ENCODE assay signal across 8 mouse cellular contexts in the genomic region with DNA sequence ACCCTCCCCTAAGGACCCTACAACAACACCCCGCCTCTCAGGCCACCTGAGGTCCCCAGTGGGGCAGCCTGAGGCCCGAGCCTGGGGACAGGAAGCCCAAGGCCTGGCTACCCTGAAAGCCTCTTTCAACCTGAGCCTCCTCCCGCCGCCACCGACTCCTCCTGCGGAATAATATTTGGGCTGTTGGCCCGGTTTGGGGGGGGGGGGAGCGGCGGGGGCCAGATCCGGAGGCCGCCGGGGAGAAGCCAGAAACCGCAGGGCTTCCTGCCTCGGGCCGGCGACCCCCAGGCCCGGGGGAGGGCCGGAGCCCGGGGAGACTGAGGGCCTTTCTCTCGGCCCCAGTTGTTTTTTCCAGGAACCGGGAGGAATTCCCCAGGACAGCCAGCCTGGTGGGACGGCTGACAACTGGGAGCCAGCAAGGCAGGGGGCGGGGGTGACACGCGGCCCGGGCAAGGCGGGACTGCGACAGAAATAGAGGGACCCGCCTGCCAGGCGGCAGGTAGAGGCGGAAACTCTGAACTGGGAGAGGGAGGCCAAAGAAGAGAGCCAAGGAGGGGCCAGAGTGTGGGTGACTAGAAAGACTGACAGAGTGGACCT. TPM values are rescaled to one million over a fixed set of nuclear protein-coding genes. Genes with fewer than 3 reads are reported as not detected.
A peak's percentile ranks its signal among the peaks of the same experiment; 100 is the strongest.
DNase-seq lines count a peak whose midpoint lies in the region; ATAC-seq and TF ChIP-seq lines count a peak whose summit lies in the region.
"Had no signal": no experiment of that assay in that cellular context is flagged by ENCODE, and none has a peak within 500 bp of the region (broad histone marks: within the 10 kb centered on the region; RNA-seq: fewer than 3 reads in every experiment).

No protein-coding gene starts in this region.

- H3K4me2 ChIP-seq in kidney, postnatal 0 days (ENCODE audit: low read length) = peak overlapping the region; percentile 66

- no peak for TF ChIP-seq EP300 in heart, adult 2 months (IDR thresholded peaks at IDR 0.05; ENCODE audit: insufficient read depth, low read depth, low read length)

- peak overlapping the region; percentile 70 for H3K9ac ChIP-seq in heart, adult 2 months (ENCODE audit: low read depth, low read length)
- peak overlapping the region; percentile 75 for H3K9ac ChIP-seq in kidney, postnatal 0 days (ENCODE audit: low read depth, low read length)

- TF ChIP-seq CTCF in E14TG2a.4 (conservative IDR thresholded peaks at IDR 0.05; ENCODE audit: low read length) = no peak
- no peak for TF ChIP-seq CTCF in G1E (IDR thresholded peaks at IDR 0.05; ENCODE audit: low read depth, low read length)
- no peak for TF ChIP-seq CTCF in heart, adult 2 months (IDR thresholded peaks at IDR 0.05)
- no peak for TF ChIP-seq CTCF in kidney, postnatal 0 days (IDR thresholded peaks at IDR 0.05; ENCODE audit: low read depth)

- peak overlapping the region; percentile 69 for H3K4me3 ChIP-seq in E14TG2a.4 (replicated peaks; ENCODE audit: low read length)
- peak overlapping the region; percentile 67; the same call in 1 of the 2 replicates for H3K4me3 ChIP-seq in G1E (ENCODE audit: low read depth, low read length)
- H3K4me3 ChIP-seq in heart, adult 2 months = peak overlapping the region; percentile 52
- H3K4me3 ChIP-seq in kidney, postnatal 0 days (replicated peaks; ENCODE audit: low read depth, low read length) = peak overlapping the region; percentile 32

- peak overlapping the region; percentile 78 for H3K27ac ChIP-seq in heart, adult 2 months
- H3K27ac ChIP-seq in kidney, postnatal 0 days = peak overlapping the region; percentile 82

- DNase-seq in G1E (ENCODE audit: low spot score) = peak; percentile 78
- peak; percentile 67 to 68 for DNase-seq in heart, adult 2 months
- DNase-seq in kidney, postnatal 0 days (ENCODE audit: low spot score) = peak; percentile 63
- DNase-seq in lung, postnatal 4 days = peak; percentile 61 to 76
- DNase-seq in right cerebral cortex, adult 18-20 months = no peak
- no peak for DNase-seq in spleen, postnatal 14 days (ENCODE audit: low spot score in 2 of 2)

- no peak; the same call in 1 of the 2 replicates for ATAC-seq in G1E (ENCODE audit: extremely low read depth, insufficient number of reproducible peaks, low FRiP score, poor library complexity, severe bottlenecking)
- ATAC-seq in kidney, postnatal 0 days (replicated peaks; ENCODE audit: low FRiP score, low read depth) = peak; percentile 30; the same call in 1 of the 2 replicates

- intact Hi-C loops in heart, adult 2 months (cut with DNase I) = no loop called here

- TF ChIP-seq POLR2A in heart, adult 2 months (IDR thresholded peaks at IDR 0.05; ENCODE audit: insufficient read depth, low read depth, low read length) = no peak

- peaks cover 38% of the 10 kb centered on the region for H3K4me1 ChIP-seq in E14TG2a.4 (replicated peaks; ENCODE audit: low read depth, low read length)
- peaks cover 35% of the 10 kb centered on the region for H3K4me1 ChIP-seq in G1E (ENCODE audit: insufficient read depth, low read depth, low read length)
- no peaks in the 10 kb centered on the region for H3K4me1 ChIP-seq in heart, adult 2 months (ENCODE audit: control insufficient read depth, insufficient read depth, low read length)
- peaks cover 5% of the 10 kb centered on the region for H3K4me1 ChIP-seq in kidney, postnatal 0 days (replicated peaks; ENCODE audit: insufficient read depth, low read length)

- H3K36me3 ChIP-seq in E14TG2a.4 (ENCODE audit: insufficient read depth, low read length) = peaks cover 5% of the 10 kb centered on the region
- peaks cover 19% of the 10 kb centered on the region for H3K36me3 ChIP-seq in G1E (replicated peaks)
- H3K36me3 ChIP-seq in heart, adult 2 months (ENCODE audit: control insufficient read depth, insufficient read depth, low read length) = no peaks in the 10 kb centered on the region
- no peaks in the 10 kb centered on the region for H3K36me3 ChIP-seq in kidney, postnatal 0 days (ENCODE audit: insufficient read depth, low read length)

- 1% methylated on average over 29 of the region's 31 CpGs for WGBS in heart, adult 2 months
- WGBS in kidney, postnatal 0 days = 2% methylated on average over 30 of the region's 31 CpGs

- H3K27me3 ChIP-seq in E14TG2a.4 (ENCODE audit: insufficient read depth, low read length) = peaks cover 32% of the 10 kb centered on the region
- H3K27me3 ChIP-seq in G1E (ENCODE audit: insufficient read depth, low read length) = peaks cover 16% of the 10 kb centered on the region
- no peaks in the 10 kb centered on the region for H3K27me3 ChIP-seq in heart, adult 2 months (ENCODE audit: control insufficient read depth, insufficient read depth, low read length)
- no peaks in the 10 kb centered on the region for H3K27me3 ChIP-seq in kidney, postnatal 0 days (ENCODE audit: insufficient read depth, low read length)

- H3K9me3 ChIP-seq in E14TG2a.4 (ENCODE audit: low read length) (no peaks in the 10 kb centered on the region), G1E (replicated peaks) (no peaks in the 10 kb centered on the region)
- H3K9me3 ChIP-seq in kidney, postnatal 0 days (replicated peaks; ENCODE audit: low read length) = no peaks in the 10 kb centered on the region

- no peaks in the 10 kb centered on the region for H3K79me2 ChIP-seq in heart, adult 2 months (replicated peaks; ENCODE audit: control insufficient read depth, insufficient read depth, low read length)

RNA-seq across cellular contexts. Expression of a gene that starts 8.3 kb away (rescaled TPM):
- total RNA-seq in G1E (2014; fragmentation: Nextera tagmentation) = 34.1 and 34.9 TPM in 2 replicates
- total RNA-seq in G1E (2017) = 13.4 TPM in 2 replicates
- polyA plus RNA-seq in G1E (2012) = 105 and 139 TPM in 2 replicates
- total RNA-seq in heart, adult 2 months (2021) = 10 to 100 TPM; 22.5 to 24.5 TPM
- 12.7 and 15.1 TPM in 2 replicates for polyA plus RNA-seq in heart, adult 2 months (2012; rRNA removed)
- 15.2 and 17.3 TPM in 2 replicates for polyA plus RNA-seq in kidney, postnatal 0 days (2015; fragmentation: Nextera tagmentation; extraction: Ambion mirVana)

RNA-seq across cellular contexts. Expression of a gene that starts 11.2 kb away (rescaled TPM):
- total RNA-seq in G1E (2014; fragmentation: Nextera tagmentation) = not detected in 2 replicates
- total RNA-seq in G1E (2017) = not detected in 2 replicates
- polyA plus RNA-seq in G1E (2012) = 0.03 TPM in 1 of 2 replicates, not detected in the other
- not detected for total RNA-seq in heart, adult 2 months (2021)
- polyA plus RNA-seq in heart, adult 2 months (2012; rRNA removed) = 0.06 TPM in 1 of 2 replicates, not detected in the other
- 0.53 and 0.57 TPM in 2 replicates for polyA plus RNA-seq in kidney, postnatal 0 days (2015; fragmentation: Nextera tagmentation; extraction: Ambion mirVana)

RNA-seq across cellular contexts. Expression of a gene that starts 12.1 kb away (rescaled TPM):
- 119 and 149 TPM in 2 replicates for total RNA-seq in G1E (2014; fragmentation: Nextera tagmentation)
- total RNA-seq in G1E (2017) = 47.6 and 48.1 TPM in 2 replicates
- 257 and 260 TPM in 2 replicates for polyA plus RNA-seq in G1E (2012)
- total RNA-seq in heart, adult 2 months (2021) = 10 to 100 TPM; 93.2 to 99.4 TPM
- 54.9 and 61.3 TPM in 2 replicates for polyA plus RNA-seq in heart, adult 2 months (2012; rRNA removed)
- polyA plus RNA-seq in kidney, postnatal 0 days (2015; fragmentation: Nextera tagmentation; extraction: Ambion mirVana) = 16.6 and 17.6 TPM in 2 replicates

RNA-seq across cellular contexts. Expression of a gene that starts 21.1 kb away (rescaled TPM):
- total RNA-seq in G1E (2014; fragmentation: Nextera tagmentation) (2.4 and 3.9 TPM in 2 replicates), G1E (2017) (2.0 and 4.1 TPM in 2 replicates)
- 15.8 and 20.5 TPM in 2 replicates for polyA plus RNA-seq in G1E (2012)
- 1 to 10 TPM; 3.5 to 3.9 TPM for total RNA-seq in heart, adult 2 months (2021)
- 3.4 and 4.0 TPM in 2 replicates for polyA plus RNA-seq in heart, adult 2 months (2012; rRNA removed)
- polyA plus RNA-seq in kidney, postnatal 0 days (2015; fragmentation: Nextera tagmentation; extraction: Ambion mirVana) = 3.3 and 3.6 TPM in 2 replicates

RNA-seq across cellular contexts. Expression of a gene that starts 24.9 kb away (rescaled TPM):
- total RNA-seq in G1E (2014; fragmentation: Nextera tagmentation) (not detected in 2 replicates), G1E (2017) (0.12 and 0.16 TPM in 2 replicates)
- polyA plus RNA-seq in G1E (2012) = not detected in 2 replicates
- not detected for total RNA-seq in heart, adult 2 months (2021)
- 0.08 TPM in 1 of 2 replicates, not detected in the other for polyA plus RNA-seq in heart, adult 2 months (2012; rRNA removed)
- polyA plus RNA-seq in kidney, postnatal 0 days (2015; fragmentation: Nextera tagmentation; extraction: Ambion mirVana) = 0.09 TPM in 1 of 2 replicates, not detected in the other
- polyA plus RNA-seq: spleen, adult 2 months had no signal

Comparison
In these comparisons a context has a peak if more than half of its experiments do, and no peak if none do; other contexts are left out.
1. DNase-seq: peak in G1E (single experiment), heart, adult 2 months (2 of 2), kidney, postnatal 0 days (single experiment) and lung, postnatal 4 days (2 of 2); none in right cerebral cortex, adult 18-20 months (single experiment) and spleen, postnatal 14 days (0 of 2).
2. Peak in every context shown above with its lines, with median percentiles within 50 percentile points of each other: H3K4me3 ChIP-seq.